Mouse (Mus musculus): ENCODE results near the gene Gm36176. TPM values are rescaled to one million over a fixed set of nuclear protein-coding genes. Genes with fewer than 3 reads are reported as not detected.
A peak's percentile ranks its signal among the peaks of the same experiment; 100 is the strongest.

The Gm36176 gene
- polyA plus RNA-seq, 1 experiment from 2014 or later: not detected

GRCm38 (mm10) chr10:77839006-77839405 is 7.6 kb upstream of the Gm36176 start:
- no peaks in the 10 kb centered on the region for H3K27me3 ChIP-seq
- no peak overlapping the region for H3K27ac ChIP-seq (replicated peaks)
- WGBS: 77% methylated on average over 6 of the region's 6 CpGs
- H3K4me3 ChIP-seq: no peak overlapping the region
- H3K4me2 ChIP-seq (replicated peaks): no peak overlapping the region
- H3K4me1 ChIP-seq: no peaks in the 10 kb centered on the region
- H3K9ac ChIP-seq (replicated peaks): no peak overlapping the region
- peaks cover 3% of the 10 kb centered on the region; the same call in 1 of the 2 replicates for H3K9me3 ChIP-seq
- ATAC-seq (replicated peaks): no peak
- no peaks in the 10 kb centered on the region for H3K36me3 ChIP-seq

GRCm38 (mm10) chr10:77846961-77847360 is 358 bp downstream of the Gm36176 start:
- no peaks in the 10 kb centered on the region for H3K27me3 ChIP-seq
- H3K4me2 ChIP-seq (replicated peaks): no peak overlapping the region
- 6% methylated on average over 2 of the region's 2 CpGs for WGBS
- H3K36me3 ChIP-seq: no peaks in the 10 kb centered on the region
- H3K9ac ChIP-seq (replicated peaks): no peak overlapping the region
- no peak overlapping the region for H3K4me3 ChIP-seq
- no peak overlapping the region for H3K27ac ChIP-seq (replicated peaks)
- ATAC-seq (replicated peaks): no peak
- H3K4me1 ChIP-seq: no peaks in the 10 kb centered on the region
- peaks cover 8% of the 10 kb centered on the region; the same call in 1 of the 2 replicates for H3K9me3 ChIP-seq

- Histone ChIP-seq H3K27me3 (no peaks in the 10 kb centered on the region), H3K9ac (replicated peaks) (no peak overlapping the region), H3K9me3 (peaks cover 8% of the 10 kb centered on the region; the same call in 1 of the 2 replicates), H3K36me3 (no peaks in the 10 kb centered on the region), H3K4me1 (no peaks in the 10 kb centered on the region), H3K4me3 (no peak overlapping the region), H3K27ac (replicated peaks) (no peak overlapping the region), H3K4me2 (replicated peaks) (no peak overlapping the region)
- ATAC-seq (replicated peaks): no peak
- whole genome bisulfite sequencing: 88% methylated on average over 2 of the region's 2 CpGs
Observed at GRCm38 (mm10) chr10:77847538-77847937, 935 bp downstream of the Gm36176 start.

DNA sequence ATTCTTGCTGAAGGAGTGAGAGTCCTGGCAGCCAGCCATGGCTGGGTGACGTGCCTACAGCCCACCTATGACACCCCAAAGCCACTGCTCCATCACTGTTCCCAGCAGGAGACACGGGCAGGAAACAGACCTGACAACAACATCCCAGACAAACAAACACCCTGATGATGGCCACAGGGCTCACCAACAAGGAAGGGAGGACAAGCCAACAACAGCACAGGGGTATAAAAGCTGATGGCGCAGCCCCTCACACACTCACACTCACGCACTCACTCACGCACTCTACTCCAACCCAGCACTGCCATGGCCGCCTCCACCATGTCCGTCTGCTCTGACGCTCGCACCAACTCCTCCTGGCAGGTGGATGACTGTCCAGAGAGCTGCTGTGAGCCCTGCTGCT is 6.0 kb downstream of the Gm36176 start, which contains the start of gene Gm10318:
TSS of gene Gm10318 (plus strand) at position 301 of the 400 bp plus-strand sequence.
- WGBS: 62% methylated on average over 9 of the region's 9 CpGs
- no peaks in the 10 kb centered on the region for H3K9me3 ChIP-seq
- no peak within 1 kb of the TSS for H3K9ac ChIP-seq (replicated peaks)
- H3K27me3 ChIP-seq: no peaks in the 10 kb centered on the region
- no peak within 1 kb of the TSS for H3K4me3 ChIP-seq
- no peak within 1 kb of the TSS for H3K4me2 ChIP-seq (replicated peaks)
- no peaks in the 10 kb centered on the region for H3K36me3 ChIP-seq
- 0 out of 2 replicates have a peak within 1 kb of the TSS, but pooled peaks have one; percentile 11 for H3K27ac ChIP-seq (replicated peaks)
- no peaks in the 10 kb centered on the region for H3K4me1 ChIP-seq
- no peak for ATAC-seq (replicated peaks)

DNA sequence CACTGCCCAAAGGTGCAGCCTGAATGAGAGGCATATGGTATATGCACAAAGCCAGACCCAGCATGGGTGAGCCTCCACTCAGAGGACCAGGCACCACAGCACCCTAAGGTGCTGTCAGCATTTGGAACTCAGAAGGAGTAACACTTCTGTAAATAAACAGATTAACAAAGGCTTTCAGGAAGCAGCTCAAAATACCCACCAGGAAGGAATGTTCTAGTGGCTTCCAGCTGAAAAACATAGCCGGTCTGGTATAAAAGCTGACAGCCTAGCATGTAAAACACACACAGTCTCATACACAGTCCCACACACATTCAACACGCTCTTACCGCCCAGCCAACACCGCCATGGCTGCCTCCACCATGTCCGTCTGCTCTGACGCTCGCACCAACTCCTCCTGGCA is 15.1 kb downstream of the Gm36176 start, which contains the start of gene Gm3285:
TSS of gene Gm3285 (plus strand) at position 301 of the 400 bp plus-strand sequence.
- Histone ChIP-seq H3K9ac (replicated peaks) (no peak within 1 kb of the TSS), H3K27me3 (no peaks in the 10 kb centered on the region), H3K36me3 (no peaks in the 10 kb centered on the region), H3K4me3 (no peak within 1 kb of the TSS), H3K4me1 (no peaks in the 10 kb centered on the region), H3K27ac (replicated peaks) (no peak within 1 kb of the TSS), H3K4me2 (replicated peaks) (no peak within 1 kb of the TSS), H3K9me3 (no peaks in the 10 kb centered on the region)
- WGBS: 44% methylated on average over 7 of the region's 7 CpGs
- ATAC-seq (replicated peaks): no peak

GRCm38 (mm10) chr10:77864067-77864761 is 17.6 kb downstream of the Gm36176 start:
- H3K9ac ChIP-seq (replicated peaks): 0 out of 2 replicates have a peak overlapping the region, but pooled peaks have one; percentile 22

GRCm38 (mm10) chr10:77864762-77865143 is 18.1 kb downstream of the Gm36176 start:
- 35% methylated on average over 11 of the region's 11 CpGs for WGBS
- H3K9ac ChIP-seq (replicated peaks): 0 out of 2 replicates have a peak overlapping the region, but pooled peaks have one; percentile 22
- no peaks in the 10 kb centered on the region for H3K9me3 ChIP-seq
- ATAC-seq (replicated peaks): no peak
- no peaks in the 10 kb centered on the region for H3K4me1 ChIP-seq
- H3K27ac ChIP-seq (replicated peaks): no peak overlapping the region
- H3K4me3 ChIP-seq: peak overlapping the region; percentile 11; the same call in 1 of the 2 replicates
- no peaks in the 10 kb centered on the region for H3K36me3 ChIP-seq
- peak overlapping the region; percentile 18 for H3K4me2 ChIP-seq (replicated peaks)
- no peaks in the 10 kb centered on the region for H3K27me3 ChIP-seq

More at GRCm38 (mm10) chr10:77864067-77864761, 17.6 kb downstream of the Gm36176 start:
- Histone ChIP-seq H3K4me3 (peak overlapping the region; percentile 11; the same call in 1 of the 2 replicates), H3K27me3 (no peaks in the 10 kb centered on the region), H3K9me3 (no peaks in the 10 kb centered on the region), H3K4me1 (no peaks in the 10 kb centered on the region), H3K36me3 (no peaks in the 10 kb centered on the region), H3K27ac (replicated peaks) (no peak overlapping the region), H3K4me2 (replicated peaks) (peak overlapping the region; percentile 18)
- 45% methylated on average over 14 of the region's 14 CpGs for WGBS
- ATAC-seq (replicated peaks): peak; percentile 51; the same call in 1 of the 2 replicates

- Histone ChIP-seq H3K36me3 (no peaks in the 10 kb centered on the region), H3K4me3 (no peak overlapping the region), H3K9me3 (no peaks in the 10 kb centered on the region), H3K4me1 (no peaks in the 10 kb centered on the region), H3K27ac (replicated peaks) (no peak overlapping the region), H3K9ac (replicated peaks) (no peak overlapping the region), H3K27me3 (no peaks in the 10 kb centered on the region), H3K4me2 (replicated peaks) (no peak overlapping the region)
- no peak for ATAC-seq (replicated peaks)
- 30% methylated on average over 1 of the region's 1 CpGs for WGBS
Observed at GRCm38 (mm10) chr10:77867546-77867945, 20.9 kb downstream of the Gm36176 start.

DNA sequence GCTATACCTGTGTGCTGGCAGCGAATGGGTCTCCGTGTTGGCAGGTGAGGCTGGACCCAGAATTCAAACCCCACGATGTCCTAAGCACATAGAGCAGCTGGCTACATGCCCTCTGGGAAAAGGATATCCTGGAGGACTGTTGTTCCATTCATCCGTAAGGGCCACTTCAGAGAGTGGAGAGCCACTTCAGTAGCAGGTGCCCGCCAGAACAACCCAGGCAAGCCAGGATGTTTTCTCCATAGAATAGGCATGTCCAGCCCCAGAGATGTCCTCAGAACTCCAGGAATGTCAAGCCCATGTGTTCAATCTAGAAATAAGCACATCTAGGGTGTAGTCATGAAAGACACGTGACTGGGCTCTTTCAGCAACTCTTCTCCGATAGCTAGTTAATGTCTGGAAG is 23.0 kb downstream of the Gm36176 start:
- H3K4me3 ChIP-seq: no peak overlapping the region
- 85% methylated on average over 7 of the region's 7 CpGs for WGBS

GRCm38 (mm10) chr10:77878985-77879384 is 32.4 kb downstream of the Gm36176 start:
- H3K36me3 ChIP-seq: no peaks in the 10 kb centered on the region
- WGBS: 64% methylated on average over 6 of the region's 6 CpGs
- H3K27me3 ChIP-seq: no peaks in the 10 kb centered on the region
- no peak overlapping the region for H3K9ac ChIP-seq (replicated peaks)
- no peak overlapping the region for H3K4me2 ChIP-seq (replicated peaks)
- H3K4me3 ChIP-seq: no peak overlapping the region
- 0 out of 2 replicates have a peak, but pooled peaks cover 3% of the 10 kb centered on the region for H3K4me1 ChIP-seq
- no peak overlapping the region for H3K27ac ChIP-seq (replicated peaks)
- ATAC-seq (replicated peaks): no peak
- no peaks in the 10 kb centered on the region for H3K9me3 ChIP-seq

More for the DNA sequence above, 23.0 kb downstream of the Gm36176 start:
- H3K27ac ChIP-seq (replicated peaks): no peak overlapping the region
- no peak for ATAC-seq (replicated peaks)
- H3K4me1 ChIP-seq: no peaks in the 10 kb centered on the region
- H3K4me2 ChIP-seq (replicated peaks): no peak overlapping the region
- no peaks in the 10 kb centered on the region for H3K9me3 ChIP-seq
- no peak overlapping the region for H3K9ac ChIP-seq (replicated peaks)
- no peaks in the 10 kb centered on the region for H3K36me3 ChIP-seq
- H3K27me3 ChIP-seq: no peaks in the 10 kb centered on the region

DNA sequence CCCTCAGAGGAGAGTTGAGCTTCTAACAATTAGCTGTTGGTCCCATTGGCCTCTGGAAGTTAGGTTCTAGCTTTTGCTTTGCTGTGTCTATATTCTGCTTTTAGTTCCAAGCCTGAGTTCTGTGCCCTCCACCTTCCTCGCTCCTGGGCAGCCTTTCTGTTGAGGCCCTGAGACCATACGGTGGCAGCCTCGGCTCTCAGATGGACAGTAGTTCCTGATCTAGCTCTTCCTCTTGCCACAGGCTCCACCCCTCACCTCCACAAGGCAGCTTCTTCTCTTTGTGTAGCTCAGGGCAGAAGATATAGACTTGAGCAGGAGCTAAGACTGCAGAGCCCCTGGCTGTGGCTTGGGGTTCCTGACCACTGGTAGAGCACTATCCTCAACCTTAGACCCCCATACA is 33.7 kb downstream of the Gm36176 start:
- H3K4me3 ChIP-seq: no peak overlapping the region
- H3K36me3 ChIP-seq: no peaks in the 10 kb centered on the region
- H3K9me3 ChIP-seq: no peaks in the 10 kb centered on the region
- no peaks in the 10 kb centered on the region for H3K27me3 ChIP-seq
- H3K27ac ChIP-seq (replicated peaks): no peak overlapping the region
- no peak overlapping the region for H3K9ac ChIP-seq (replicated peaks)
- WGBS: 94% methylated on average over 3 of the region's 3 CpGs
- no peak overlapping the region for H3K4me2 ChIP-seq (replicated peaks)
- ATAC-seq (replicated peaks): no peak
- 0 out of 2 replicates have a peak, but pooled peaks cover 3% of the 10 kb centered on the region for H3K4me1 ChIP-seq

DNA sequence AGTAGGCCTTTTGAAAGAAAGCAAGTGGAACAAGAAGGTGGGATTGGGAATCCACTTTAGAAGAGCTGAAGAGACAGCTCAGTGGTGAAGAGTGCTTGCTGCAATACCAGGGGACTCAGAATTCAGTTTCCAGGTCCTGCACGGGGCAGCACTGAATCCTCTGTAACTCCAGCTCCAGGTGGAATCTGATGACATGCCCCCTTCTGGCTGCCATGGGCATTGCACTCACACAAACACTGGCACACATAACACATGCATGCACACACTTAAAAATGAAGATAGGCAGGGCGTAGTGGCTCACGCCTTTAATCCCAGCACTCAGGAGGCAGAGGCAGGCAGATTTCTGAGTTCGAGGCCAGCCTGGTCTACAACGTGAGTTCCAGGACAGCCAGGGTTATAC is 36.0 kb downstream of the Gm36176 start:
- Histone ChIP-seq H3K27me3 (no peaks in the 10 kb centered on the region), H3K9ac (replicated peaks) (no peak overlapping the region), H3K36me3 (no peaks in the 10 kb centered on the region), H3K4me1 (no peaks in the 10 kb centered on the region), H3K4me2 (replicated peaks) (no peak overlapping the region), H3K9me3 (no peaks in the 10 kb centered on the region), H3K27ac (replicated peaks) (no peak overlapping the region), H3K4me3 (no peak overlapping the region)
- ATAC-seq (replicated peaks): no peak
- WGBS: 86% methylated on average over 5 of the region's 5 CpGs
